Mouse (Mus musculus) urinary bladder, adult 2 months (tissue): Measurements from ENCODE around the gene Zfp969. TPM values are rescaled to one million over a fixed set of nuclear protein-coding genes. Genes with fewer than 3 reads are reported as not detected.
"Not testable (repeated sequence)": the region's sequence is repeated elsewhere in the genome, so short reads cannot be mapped to it uniquely, and the experiment has no call there.

Experiments
- DNase-seq: peaks from one replicate; pipeline ENCODE4 v3.0.0; 2022; ENCODE audit warnings: low spot score
- polyA plus RNA-seq: library from polyadenylated mRNA; depleted of rRNA; stranded (reverse); fragments of >200 nt; gene quantifications from 2 replicates; pipeline ENCODE4 v1.2.3, GENCODE M21; 2012; rRNA removed

The Zfp969 gene
- not detected in 2 replicates for polyA plus RNA-seq

DNA sequence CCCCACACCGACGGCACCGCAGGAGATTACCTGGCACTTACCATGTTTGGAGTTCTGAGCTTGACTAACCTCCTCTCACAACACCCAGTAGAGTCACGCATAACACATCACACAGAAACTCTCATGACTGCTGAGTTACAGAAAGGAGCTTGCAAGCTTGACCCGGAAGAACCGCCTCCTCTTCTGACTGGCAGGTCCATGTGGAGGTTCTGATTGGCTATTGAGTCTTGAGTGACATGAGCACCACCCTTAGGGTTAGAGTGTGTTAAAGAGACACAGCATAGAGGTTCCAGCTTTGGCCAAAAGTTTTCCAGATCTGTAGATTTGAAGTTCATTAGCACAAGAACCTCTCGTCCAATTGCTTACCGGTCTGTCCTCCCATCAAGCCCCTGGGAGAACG lies at the start of gene Zfp969:
Gene Zfp969, minus strand, starts transcription at position 101 of the 400 bp plus-strand sequence.
- not testable (repeated sequence) for DNase-seq

DNA sequence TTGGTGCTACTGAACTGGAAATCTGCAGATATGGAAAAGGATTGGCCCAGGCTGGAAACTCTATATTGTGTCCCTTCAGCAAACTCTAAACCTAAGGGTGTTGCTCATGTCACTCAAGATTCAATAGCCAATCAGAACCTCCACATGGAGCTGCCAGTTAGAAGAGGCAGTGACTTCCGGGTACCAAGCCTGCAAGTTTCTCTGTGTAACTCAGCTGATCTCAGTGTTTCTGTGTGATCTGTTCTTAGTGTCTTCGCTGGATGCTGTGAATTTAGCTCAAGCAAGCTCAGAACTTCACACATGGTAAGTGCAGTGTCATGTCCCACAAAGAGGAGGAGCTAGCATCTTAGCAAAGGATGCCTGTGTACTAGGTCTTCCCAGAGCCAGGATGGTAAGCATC lies 37.8 kb upstream of the Zfp969 start, which contains the start of gene Gm2007:
Gene Gm2007, plus strand, starts transcription at position 301 of the 400 bp plus-strand sequence.
- not testable (repeated sequence) for DNase-seq

DNA sequence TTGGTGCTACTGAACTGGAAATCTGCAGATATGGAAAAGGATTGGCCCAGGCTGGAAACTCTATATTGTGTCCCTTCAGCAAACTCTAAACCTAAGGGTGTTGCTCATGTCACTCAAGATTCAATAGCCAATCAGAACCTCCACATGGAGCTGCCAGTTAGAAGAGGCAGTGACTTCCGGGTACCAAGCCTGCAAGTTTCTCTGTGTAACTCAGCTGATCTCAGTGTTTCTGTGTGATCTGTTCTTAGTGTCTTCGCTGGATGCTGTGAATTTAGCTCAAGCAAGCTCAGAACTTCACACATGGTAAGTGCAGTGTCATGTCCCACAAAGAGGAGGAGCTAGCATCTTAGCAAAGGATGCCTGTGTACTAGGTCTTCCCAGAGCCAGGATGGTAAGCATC lies 59.8 kb downstream of the Zfp969 start, which contains the start of gene Gm11007:
Gene Gm11007, plus strand, starts transcription at position 301 of the 400 bp plus-strand sequence.
- not testable (repeated sequence) for DNase-seq

Other genes starting within 250 kb of the Zfp969 start
- gene Zfp965, start 233.7 kb downstream of the Zfp969 start, polyA plus RNA-seq: 3.3 and 4.1 TPM in 2 replicates
- gene Gm11007, start 59.7 kb downstream of the Zfp969 start, polyA plus RNA-seq: 0.04 TPM in 1 of 2 replicates, not detected in the other
- 0.04 TPM in 1 of 2 replicates, not detected in the other for gene Gm2007, start 37.9 kb upstream of the Zfp969 start, polyA plus RNA-seq
- 5.5 and 6.7 TPM in 2 replicates for gene Gm14288, start 97.4 kb upstream of the Zfp969 start, polyA plus RNA-seq
- gene Gm6710, start 165.6 kb upstream of the Zfp969 start, polyA plus RNA-seq: 4.2 and 5.5 TPM in 2 replicates
- gene Zfp966, start 227.5 kb upstream of the Zfp969 start, polyA plus RNA-seq: 3.9 and 5.4 TPM in 2 replicates